Mouse (Mus musculus) kidney, embryonic 15.5 days (tissue): ENCODE measurements at regions not wholly inside any gene's neighbourhood (a gene's known extent, or its start where the extent isn't known, plus 50 kb on each side); places are given as distances from the start of the nearest gene placed in this dataset.
"Not testable (repeated sequence)": the region's sequence is repeated elsewhere in the genome, so short reads cannot be mapped to it uniquely, and the experiment has no call there.

Source experiments
- ATAC-seq: fragments of 200-750 bp; cut with Nextera tagmentation; replicated peaks from 2 replicates; pipeline ENCODE4 v1.8.0; 2017; ENCODE audit warnings: moderate TSS enrichment; ENCODE audit not compliant: low FRiP score
- H3K27ac ChIP-seq: fragments of 300-500 bp; sonication (generic); 2 replicates; pipeline ENCODE4 v1.5.1; 2015; ENCODE audit warnings: mild to moderate bottlenecking, inconsistent platforms
- H3K27me3 ChIP-seq: fragments of 300-500 bp; sonication (generic); 2 replicates; pipeline ENCODE4 v1.6.1; 2015; ENCODE audit warnings: inconsistent platforms
- H3K36me3 ChIP-seq: fragments of 300-500 bp; sonication (generic); 2 replicates; pipeline ENCODE4 v1.6.1; 2015; ENCODE audit warnings: inconsistent platforms
- H3K4me1 ChIP-seq: fragments of 300-500 bp; sonication (generic); 2 replicates; pipeline ENCODE4 v1.6.1; 2015; ENCODE audit warnings: inconsistent platforms
- H3K4me2 ChIP-seq: fragments of 300-500 bp; sonication (generic); 2 replicates; pipeline ENCODE4 v1.6.1; 2015; ENCODE audit warnings: moderate library complexity, mild to moderate bottlenecking, inconsistent platforms
- H3K4me3 ChIP-seq: fragments of 300-500 bp; sonication (generic); replicated peaks from 2 replicates; pipeline ENCODE4 v1.5.1; 2015; ENCODE audit warnings: mild to moderate bottlenecking, inconsistent platforms
- H3K9ac ChIP-seq: fragments of 300-500 bp; sonication (generic); 2 replicates; pipeline ENCODE4 v1.6.1; 2015; ENCODE audit warnings: mild to moderate bottlenecking, inconsistent platforms
- H3K9me3 ChIP-seq: fragments of 300-500 bp; sonication (generic); replicated peaks from 2 replicates; pipeline ENCODE4 v1.6.1; 2016; ENCODE audit warnings: inconsistent platforms
- WGBS: fragments of 180-500 bp; shearing (Covaris S2); methylation state at CpG from one replicate; pipeline ENCODE4 v1.1.7; 2015; ENCODE audit warnings: mixed read lengths; 5-methylcytosine and 5-hydroxymethylcytosine counted together

GRCm38 (mm10) chr5:118477131-118478119 lies 83.1 kb upstream of the Med13l start:
- ATAC-seq = no peak
- no peaks in the 10 kb centered on the region for H3K36me3 ChIP-seq
- peaks cover 25% of the 10 kb centered on the region for H3K4me1 ChIP-seq
- 56% methylated on average over 19 of the region's 19 CpGs for WGBS
- peak overlapping the region; percentile 70 for H3K4me2 ChIP-seq
- no peak overlapping the region for H3K9ac ChIP-seq
- no peaks in the 10 kb centered on the region for H3K9me3 ChIP-seq
- H3K4me3 ChIP-seq = peak overlapping the region; percentile 35
- no peaks in the 10 kb centered on the region for H3K27me3 ChIP-seq
- peak overlapping the region; percentile 73 for H3K27ac ChIP-seq

GRCm38 (mm10) chr5:118478120-118478768 lies 82.2 kb upstream of the Med13l start:
- WGBS = 5% methylated on average over 15 of the region's 15 CpGs
- ATAC-seq = peak; percentile 80
- Histone ChIP-seq H3K4me2 (peak overlapping the region; percentile 70), H3K4me1 (peaks cover 29% of the 10 kb centered on the region), H3K9me3 (no peaks in the 10 kb centered on the region), H3K27me3 (no peaks in the 10 kb centered on the region), H3K27ac (peak overlapping the region; percentile 73), H3K9ac (no peak overlapping the region), H3K4me3 (peak overlapping the region; percentile 35), H3K36me3 (no peaks in the 10 kb centered on the region)

DNA sequence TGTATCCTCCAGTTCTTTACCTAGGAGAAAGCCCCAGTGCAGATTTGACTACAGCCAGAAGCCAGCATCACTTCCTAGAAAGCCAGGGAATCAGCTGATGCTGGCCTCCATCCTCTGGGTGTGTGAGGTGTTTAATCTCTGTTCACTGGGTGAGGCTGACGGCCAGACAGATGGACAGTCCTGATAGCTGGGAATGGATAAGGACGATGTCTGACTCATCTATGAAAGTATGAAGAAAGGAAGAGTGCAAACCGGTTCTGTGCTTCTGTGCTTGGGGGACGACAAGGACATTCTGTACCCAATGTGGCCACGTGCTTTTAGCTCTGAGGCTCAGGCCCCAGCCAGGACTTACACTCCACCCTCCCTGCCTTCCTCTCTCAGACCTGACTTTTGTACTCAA lies 80.5 kb upstream of the Med13l start:
- H3K4me2 ChIP-seq = no peak overlapping the region
- no peak overlapping the region for H3K27ac ChIP-seq
- H3K9ac ChIP-seq = no peak overlapping the region
- no peak overlapping the region for H3K4me3 ChIP-seq
- no peaks in the 10 kb centered on the region for H3K36me3 ChIP-seq
- no peaks in the 10 kb centered on the region for H3K27me3 ChIP-seq
- H3K4me1 ChIP-seq = peaks cover 32% of the 10 kb centered on the region
- H3K9me3 ChIP-seq = no peaks in the 10 kb centered on the region
- WGBS = 75% methylated on average over 5 of the region's 5 CpGs
- no peak; the same call in 1 of the 2 replicates for ATAC-seq

GRCm38 (mm10) chr5:118480965-118481793 lies 79.3 kb upstream of the Med13l start:
- no peaks in the 10 kb centered on the region for H3K9me3 ChIP-seq
- H3K36me3 ChIP-seq = no peaks in the 10 kb centered on the region
- H3K4me3 ChIP-seq = no peak overlapping the region
- no peak overlapping the region for H3K4me2 ChIP-seq
- H3K27me3 ChIP-seq = no peaks in the 10 kb centered on the region
- no peak overlapping the region for H3K27ac ChIP-seq
- no peak overlapping the region for H3K9ac ChIP-seq
- no peak for ATAC-seq
- 80% methylated on average over 10 of the region's 10 CpGs for WGBS
- H3K4me1 ChIP-seq = peaks cover 32% of the 10 kb centered on the region

- no peak overlapping the region for H3K9ac ChIP-seq
- no peak for ATAC-seq
- no peak overlapping the region for H3K4me3 ChIP-seq
- H3K27ac ChIP-seq = no peak overlapping the region
- H3K9me3 ChIP-seq = no peaks in the 10 kb centered on the region
- no peak overlapping the region for H3K4me2 ChIP-seq
- H3K27me3 ChIP-seq = no peaks in the 10 kb centered on the region
- H3K36me3 ChIP-seq = no peaks in the 10 kb centered on the region
- H3K4me1 ChIP-seq = peaks cover 32% of the 10 kb centered on the region
Measured at GRCm38 (mm10) chr5:118481794-118482049, 78.8 kb upstream of the Med13l start.

GRCm38 (mm10) chr5:118482598-118482997 lies 77.9 kb upstream of the Med13l start:
- Histone ChIP-seq H3K9me3 (no peaks in the 10 kb centered on the region), H3K27ac (no peak overlapping the region), H3K4me3 (no peak overlapping the region), H3K4me1 (peaks cover 27% of the 10 kb centered on the region), H3K4me2 (peak overlapping the region; percentile 19; the same call in 1 of the 2 replicates), H3K9ac (no peak overlapping the region), H3K27me3 (no peaks in the 10 kb centered on the region), H3K36me3 (no peaks in the 10 kb centered on the region)
- no peak for ATAC-seq
- 46% methylated on average over 7 of the region's 7 CpGs for WGBS

DNA sequence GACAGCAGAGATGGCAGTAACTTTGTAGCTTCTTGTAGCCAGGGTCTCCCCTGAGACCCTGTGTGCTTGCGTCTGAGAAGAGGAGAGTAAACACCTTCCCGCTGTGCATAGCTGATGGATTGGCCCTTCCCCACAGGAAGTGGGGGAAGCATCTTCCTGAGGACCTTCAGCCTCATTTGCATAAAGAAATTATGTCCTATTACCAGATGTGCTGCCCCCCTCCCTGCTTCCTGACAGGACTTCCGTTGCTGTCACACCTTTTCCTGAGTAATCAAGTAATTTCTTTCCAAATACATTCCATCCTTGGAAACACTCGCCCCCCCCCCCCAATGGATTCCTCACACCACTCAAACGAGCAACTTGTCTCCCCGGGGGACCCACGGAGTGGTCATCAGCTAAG lies 77.5 kb upstream of the Med13l start:
- peak overlapping the region; percentile 19 for H3K4me2 ChIP-seq
- 15% methylated on average over 7 of the region's 7 CpGs for WGBS
- H3K9me3 ChIP-seq = no peaks in the 10 kb centered on the region
- H3K4me1 ChIP-seq = peaks cover 23% of the 10 kb centered on the region
- no peak overlapping the region for H3K9ac ChIP-seq
- ATAC-seq = no peak
- H3K27me3 ChIP-seq = no peaks in the 10 kb centered on the region
- H3K4me3 ChIP-seq = no peak overlapping the region
- 0 out of 2 replicates have a peak overlapping the region, but pooled peaks have one; percentile 20 for H3K27ac ChIP-seq
- no peaks in the 10 kb centered on the region for H3K36me3 ChIP-seq

DNA sequence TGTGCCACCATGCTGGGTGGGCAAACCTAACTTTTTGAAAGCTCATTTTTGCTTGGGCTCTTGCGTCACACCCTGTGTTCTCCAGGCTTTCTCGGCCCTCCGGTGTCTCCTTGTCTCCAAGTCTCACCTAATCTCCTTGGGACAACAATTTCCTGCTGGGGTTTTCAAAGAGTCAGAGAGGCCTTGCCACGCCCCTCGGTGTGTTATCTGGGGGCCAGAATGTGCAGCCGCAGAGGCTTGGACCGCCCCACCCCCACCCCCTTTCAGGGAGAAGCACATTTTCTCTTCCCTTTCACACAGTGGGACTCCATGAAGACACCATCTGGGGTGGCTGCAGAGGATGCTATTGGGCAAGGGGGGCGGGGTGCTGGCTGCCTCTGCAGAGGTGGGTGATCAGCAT lies 76.9 kb upstream of the Med13l start:
- ATAC-seq = 0 out of 2 replicates have a peak, but pooled peaks have one; percentile 28
- 11% methylated on average over 8 of the region's 8 CpGs for WGBS
- Histone ChIP-seq H3K27ac (peak overlapping the region; percentile 20; the same call in 1 of the 2 replicates), H3K36me3 (no peaks in the 10 kb centered on the region), H3K9me3 (no peaks in the 10 kb centered on the region), H3K27me3 (no peaks in the 10 kb centered on the region), H3K4me2 (peak overlapping the region; percentile 19), H3K4me1 (peaks cover 19% of the 10 kb centered on the region), H3K4me3 (no peak overlapping the region), H3K9ac (no peak overlapping the region)

- H3K9me3 ChIP-seq = no peaks in the 10 kb centered on the region
- peaks cover 24% of the 10 kb centered on the region for H3K4me1 ChIP-seq
- H3K4me2 ChIP-seq = no peak overlapping the region
- no peaks in the 10 kb centered on the region for H3K27me3 ChIP-seq
- H3K9ac ChIP-seq = no peak overlapping the region
- H3K27ac ChIP-seq = no peak overlapping the region
- no peak overlapping the region for H3K4me3 ChIP-seq
- ATAC-seq = no peak
- 95% methylated on average over 8 of the region's 8 CpGs for WGBS
- H3K36me3 ChIP-seq = no peaks in the 10 kb centered on the region
Measured at GRCm38 (mm10) chr5:118485191-118485590, 75.3 kb upstream of the Med13l start.

DNA sequence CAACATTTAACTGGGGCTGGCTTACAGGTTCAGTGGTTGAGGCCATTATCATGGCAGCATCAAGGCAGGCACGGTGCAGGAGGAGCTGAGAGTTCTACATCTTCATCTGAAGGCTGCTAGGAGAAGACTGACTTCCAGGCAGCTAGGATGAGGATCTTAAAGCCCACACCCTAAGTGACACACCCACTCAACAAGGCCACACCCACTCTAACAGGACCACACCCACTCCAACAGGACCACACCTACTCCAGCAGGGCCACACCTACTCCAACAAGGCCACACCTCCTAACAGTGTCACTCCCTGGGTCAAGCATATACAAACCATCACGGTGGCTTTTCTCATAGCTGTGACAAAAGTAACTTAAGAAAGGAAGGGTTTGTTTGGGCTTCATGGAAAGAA lies 68.0 kb upstream of the Med13l start:
- peaks cover 23% of the 10 kb centered on the region for H3K4me1 ChIP-seq
- WGBS = 80% methylated on average over 2 of the region's 2 CpGs
- H3K27ac ChIP-seq, H3K4me2 ChIP-seq, H3K4me3 ChIP-seq, H3K36me3 ChIP-seq, H3K9ac ChIP-seq, H3K9me3 ChIP-seq, ATAC-seq, H3K27me3 ChIP-seq: not testable (repeated sequence)

DNA sequence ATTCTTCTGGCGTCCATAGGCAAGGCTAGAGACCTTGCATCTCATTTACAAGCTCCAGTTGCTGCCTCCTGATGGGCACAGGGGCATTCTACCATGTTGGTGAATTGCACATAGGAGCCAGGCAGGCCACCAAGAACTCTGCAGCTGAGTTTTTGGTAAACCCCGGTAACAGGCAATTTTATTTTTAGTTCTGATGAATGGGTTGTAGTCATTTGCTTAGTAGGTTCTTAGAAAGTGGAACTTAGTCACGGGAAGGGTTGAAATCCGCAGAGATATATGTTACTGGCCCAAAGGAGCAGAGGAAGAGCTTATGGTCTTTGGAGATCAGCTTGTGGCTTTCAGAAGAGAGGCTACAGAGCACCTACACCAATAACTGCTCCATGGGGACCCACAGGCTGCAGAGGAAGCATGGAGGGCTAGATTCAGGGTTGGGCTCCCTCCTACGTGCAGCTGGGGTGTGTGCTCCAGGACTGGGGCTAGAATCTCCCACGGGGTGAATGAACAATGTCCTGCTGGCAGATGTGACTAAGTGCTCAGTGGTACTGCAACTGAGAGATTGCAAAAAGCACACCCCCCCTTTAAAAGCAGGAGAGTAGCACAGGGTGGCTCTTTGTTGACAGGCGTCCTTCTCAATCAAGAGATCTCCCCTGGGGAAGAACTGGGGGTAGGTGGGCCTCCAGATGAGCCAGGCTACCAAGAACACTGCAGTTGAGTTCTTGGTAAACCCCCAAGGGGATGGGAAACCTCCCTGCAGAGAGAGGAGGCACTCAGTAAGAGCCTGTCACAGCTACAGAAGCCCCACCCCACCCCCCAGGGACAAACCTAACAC lies 65.6 kb upstream of the Med13l start:
- 71% methylated on average over 7 of the region's 7 CpGs for WGBS
- no peak overlapping the region for H3K9ac ChIP-seq
- peaks cover 15% of the 10 kb centered on the region for H3K4me1 ChIP-seq
- no peaks in the 10 kb centered on the region for H3K9me3 ChIP-seq
- H3K36me3 ChIP-seq = no peaks in the 10 kb centered on the region
- no peak overlapping the region for H3K27ac ChIP-seq
- ATAC-seq = no peak
- H3K27me3 ChIP-seq = peaks cover 3% of the 10 kb centered on the region; the same call in 1 of the 2 replicates
- no peak overlapping the region for H3K4me2 ChIP-seq
- no peak overlapping the region for H3K4me3 ChIP-seq
